Mouse (Mus musculus) kidney, postnatal 10 days (tissue): ENCODE results near the gene Sirt6.

Source experiments
- DNase-seq: peaks from one replicate; pipeline ENCODE4 v3.0.0; 2021; ENCODE audit warnings: mixed read lengths

The Sirt6 gene

DNA sequence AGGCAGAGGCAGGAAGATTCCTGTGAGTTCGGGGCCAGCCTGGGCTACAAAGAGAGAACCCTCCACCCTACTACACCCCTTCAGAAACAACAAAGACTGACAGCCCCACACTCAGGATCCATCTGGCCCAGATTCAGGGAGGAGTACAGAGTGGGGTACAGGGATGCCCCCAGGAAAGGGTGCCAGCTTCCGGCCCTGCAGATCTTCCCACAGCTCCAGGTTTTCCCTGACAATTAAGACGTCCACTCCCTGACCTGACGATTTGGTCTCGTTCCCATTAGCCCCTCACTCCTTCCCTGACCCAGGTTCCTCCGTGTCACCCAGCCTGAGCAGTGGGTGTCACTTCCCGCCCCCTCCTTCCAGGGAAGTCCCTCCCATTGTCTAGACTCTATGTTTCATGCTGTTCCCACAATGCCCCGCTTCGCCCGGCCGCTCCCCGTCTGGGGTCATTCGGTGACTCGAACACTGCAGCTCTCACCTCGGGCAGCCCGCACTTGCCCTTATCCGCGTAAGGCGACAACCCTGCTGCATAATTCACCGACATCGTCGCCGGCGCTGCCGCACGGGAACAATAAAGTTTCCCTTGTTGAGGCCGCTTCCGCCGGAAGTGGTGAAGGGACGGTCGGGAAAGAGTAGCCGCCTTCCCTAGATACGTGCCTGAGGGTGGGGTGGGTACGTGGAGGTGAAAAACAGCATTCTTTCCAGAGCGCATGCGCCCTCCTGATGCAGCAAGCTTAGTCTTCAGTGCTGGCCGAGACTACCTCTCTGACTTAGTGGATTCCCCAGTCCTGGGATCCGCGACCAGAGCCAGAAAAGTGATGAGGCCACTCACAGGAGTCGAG lies at the start of gene Sirt6:
Sirt6 (minus strand) TSS at position 804 of the 842 bp plus-strand sequence.
- peak; percentile 96 for DNase-seq

DNA sequence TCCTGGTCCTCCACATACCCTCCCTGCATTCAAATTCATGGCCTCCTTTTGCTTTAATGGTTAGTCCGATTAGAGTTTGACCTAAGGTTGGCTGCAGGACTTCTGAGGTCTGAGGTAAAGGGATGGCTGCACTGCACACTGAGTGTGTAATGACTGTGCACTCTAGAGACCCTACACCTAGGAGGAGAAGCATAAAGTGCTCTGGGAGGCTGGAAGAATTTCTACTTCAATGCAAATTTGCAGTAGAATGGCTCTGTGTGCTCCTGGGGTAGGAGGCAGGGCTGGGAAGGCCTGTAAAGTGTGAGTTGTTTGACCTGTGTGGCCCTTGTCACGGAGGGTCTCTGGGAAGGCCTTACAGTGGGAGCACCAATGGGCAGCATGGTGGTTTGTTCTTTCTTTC lies 28.6 kb upstream of the Sirt6 start:
- no peak for DNase-seq

DNA sequence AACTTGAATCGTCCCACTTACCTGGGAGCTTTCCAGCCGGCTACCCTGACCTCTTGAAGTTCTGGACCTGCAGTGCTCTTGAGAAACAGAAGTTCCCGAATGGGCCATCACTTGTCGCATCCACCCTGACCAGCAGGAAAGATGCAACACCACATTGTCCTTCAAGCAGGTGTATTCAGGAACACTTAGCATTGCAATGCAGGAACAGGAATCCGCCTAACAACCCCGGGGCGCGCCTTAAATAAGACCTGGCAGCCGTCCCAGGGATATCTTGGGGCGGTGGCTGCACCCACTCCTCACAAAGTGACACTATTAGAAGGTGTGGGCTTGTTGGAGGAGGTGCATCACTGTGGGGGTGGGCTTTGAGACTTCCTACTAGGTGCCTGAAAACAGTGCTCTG lies 27.6 kb upstream of the Sirt6 start:
- DNase-seq: no peak

DNA sequence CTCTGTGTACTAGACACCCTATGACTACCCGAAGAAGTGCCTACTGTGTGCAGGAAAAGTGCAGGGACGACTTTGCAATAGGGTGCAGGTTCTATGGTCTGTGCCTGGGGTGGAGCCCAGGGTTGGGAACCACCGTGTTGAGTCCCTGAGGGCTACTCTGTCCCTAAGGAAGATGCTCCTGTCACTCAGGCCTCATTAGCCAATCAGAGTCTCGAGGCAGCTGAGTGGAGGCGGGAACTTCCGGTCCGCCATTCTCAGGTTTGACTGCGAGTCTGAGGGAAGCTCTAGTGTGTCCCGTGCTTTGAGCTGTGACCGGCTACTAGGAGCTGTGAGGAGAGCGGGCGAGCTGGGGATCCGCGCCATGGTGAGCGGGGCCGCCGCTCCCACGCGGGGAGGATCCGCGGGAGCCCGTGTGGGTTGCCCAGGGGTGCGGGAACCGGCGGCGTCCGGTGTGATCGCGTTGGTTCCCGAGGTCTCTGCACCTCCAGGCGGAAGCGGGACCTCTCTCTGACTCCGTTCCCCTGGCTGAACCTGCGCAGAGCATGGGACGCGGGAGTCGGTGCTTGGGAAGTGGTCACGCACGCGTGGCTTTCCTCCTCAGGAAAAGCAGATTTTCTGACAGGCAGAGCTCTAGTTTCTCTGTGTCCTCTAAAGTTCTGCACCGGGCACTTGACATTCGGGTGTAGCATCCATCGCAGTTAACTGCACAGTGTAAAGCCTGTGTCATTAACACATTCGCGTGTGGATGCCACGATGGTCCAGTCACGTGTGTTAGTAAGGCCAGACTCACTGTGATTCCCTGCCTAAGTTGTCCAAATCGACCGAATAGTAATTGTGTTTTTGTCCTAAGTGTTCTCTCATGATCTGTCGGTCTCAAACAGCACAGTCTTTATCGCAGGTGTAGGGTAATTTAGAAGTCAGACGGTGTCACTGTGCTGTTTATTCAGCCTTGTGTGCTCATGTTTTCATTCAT lies 21.5 kb upstream of the Sirt6 start, which contains the start of gene Gm10778:
Gm10778 (plus strand) TSS at position 257 of the 973 bp plus-strand sequence.
- DNase-seq: peak; percentile 91

DNA sequence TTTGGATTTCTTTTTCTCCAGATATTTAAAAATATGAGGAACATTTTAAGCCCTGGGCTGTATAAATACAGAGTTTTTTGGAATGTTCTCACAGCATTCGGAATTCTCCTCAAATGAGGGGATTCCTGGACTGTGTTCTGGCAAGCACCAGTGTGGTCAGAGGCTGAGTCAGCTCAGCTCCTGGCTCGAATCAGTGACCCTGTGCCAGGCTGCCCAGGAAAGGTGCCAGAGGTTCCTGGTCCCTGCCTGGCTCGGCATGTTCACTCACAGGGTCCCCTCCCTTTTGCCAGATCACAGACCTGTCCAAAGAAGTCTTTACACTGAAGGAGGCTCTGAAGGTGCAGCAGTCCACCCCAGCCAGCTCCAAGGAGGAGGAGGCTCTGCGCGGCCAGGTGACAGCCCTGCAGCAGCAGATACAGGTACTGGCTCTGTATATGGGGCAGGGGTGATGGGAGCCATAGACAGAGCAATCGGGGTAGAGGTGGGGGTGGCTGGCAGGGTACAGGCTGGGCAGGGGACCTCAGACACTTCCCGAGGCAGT lies 18.5 kb upstream of the Sirt6 start:
- peak; percentile 11 for DNase-seq

DNA sequence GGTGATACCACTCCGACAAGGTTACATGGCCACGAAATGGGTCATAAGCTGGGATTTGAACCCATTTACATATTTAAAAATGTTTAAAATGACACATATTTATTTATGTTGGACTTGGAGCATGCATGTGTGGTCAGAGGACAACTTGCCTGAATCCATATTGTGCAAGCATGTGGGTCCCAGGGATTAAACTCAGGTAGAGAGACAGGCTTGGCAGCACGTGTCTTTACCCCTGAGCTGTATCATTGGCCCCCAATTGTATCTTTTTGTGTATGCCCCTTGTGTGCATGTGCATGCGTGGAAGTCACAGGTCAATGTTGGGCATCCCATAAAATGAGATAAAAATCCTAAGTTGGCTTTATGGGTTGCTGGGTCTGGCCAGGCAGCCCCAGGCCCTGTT lies 17.8 kb upstream of the Sirt6 start:
- peak; percentile 1 for DNase-seq

DNA sequence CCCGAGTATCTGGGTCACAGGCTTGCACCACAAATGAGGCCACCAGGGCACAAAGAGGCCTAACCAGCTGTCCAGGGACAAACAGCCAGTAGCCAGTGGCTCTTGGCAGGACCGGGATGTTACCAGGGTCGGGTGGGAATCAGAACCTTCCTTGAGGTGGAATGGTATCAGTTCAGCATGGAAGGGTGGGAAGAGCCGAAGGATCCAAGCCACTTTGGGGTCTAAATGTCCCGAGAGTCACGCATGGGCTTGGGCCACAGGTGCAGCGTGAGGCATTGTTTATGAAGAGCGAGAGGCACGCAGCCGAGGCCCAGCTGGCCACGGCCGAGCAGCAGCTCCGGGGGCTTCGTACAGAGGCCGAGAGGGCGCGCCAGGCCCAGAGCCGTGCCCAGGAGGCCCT lies 17.1 kb upstream of the Sirt6 start:
- DNase-seq: peak; percentile 9

DNA sequence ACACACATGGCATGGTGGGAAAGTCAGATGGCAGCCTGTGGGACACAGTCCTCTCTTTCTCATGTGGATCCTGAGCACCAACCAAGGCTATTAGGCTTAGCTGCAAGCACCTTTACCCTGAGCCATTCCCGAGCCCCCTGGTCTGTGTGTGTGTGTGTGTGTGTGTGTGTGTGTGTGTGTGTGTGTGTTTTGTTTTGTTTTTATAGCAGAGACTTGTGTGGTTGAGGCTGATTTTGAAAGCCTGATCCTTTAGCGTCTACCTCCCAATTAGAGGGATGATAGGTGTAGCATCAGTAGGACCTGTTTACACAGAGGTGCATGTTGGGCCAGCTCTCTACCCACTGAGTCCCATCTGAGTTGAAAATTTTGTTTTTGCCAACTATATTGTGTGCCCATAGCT lies 16.6 kb upstream of the Sirt6 start:
- no peak for DNase-seq

DNA sequence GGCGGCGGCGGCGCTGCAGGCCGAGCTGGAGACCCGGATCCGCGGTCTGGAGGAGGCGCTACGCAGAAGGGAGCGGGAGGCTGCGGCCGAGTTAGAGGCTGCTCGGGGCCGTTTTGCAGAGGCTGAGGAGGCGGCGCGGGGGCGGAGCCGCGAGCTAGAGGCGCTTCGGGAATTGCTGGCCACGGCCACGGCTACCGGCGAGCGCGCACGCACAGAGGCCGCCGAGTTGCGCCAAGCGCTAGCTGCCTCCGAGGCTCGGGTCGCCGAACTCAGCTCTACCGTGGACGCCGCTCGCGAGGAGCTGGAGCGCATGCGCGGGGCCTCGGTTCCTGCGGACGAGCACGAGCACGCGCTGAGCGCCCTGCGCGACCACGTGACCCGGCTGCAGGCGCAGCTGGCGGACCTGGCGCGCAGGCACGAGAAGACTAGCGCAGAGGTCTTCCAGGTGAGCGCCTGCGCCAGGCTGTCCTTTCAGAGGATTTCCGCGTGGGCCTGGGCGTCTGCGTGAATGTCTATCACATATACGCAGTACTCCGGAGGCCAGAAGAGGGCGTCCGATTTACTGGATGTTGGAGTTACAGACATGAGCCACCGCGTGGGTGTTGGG lies 16.0 kb upstream of the Sirt6 start:
- peak; percentile 98 for DNase-seq

DNA sequence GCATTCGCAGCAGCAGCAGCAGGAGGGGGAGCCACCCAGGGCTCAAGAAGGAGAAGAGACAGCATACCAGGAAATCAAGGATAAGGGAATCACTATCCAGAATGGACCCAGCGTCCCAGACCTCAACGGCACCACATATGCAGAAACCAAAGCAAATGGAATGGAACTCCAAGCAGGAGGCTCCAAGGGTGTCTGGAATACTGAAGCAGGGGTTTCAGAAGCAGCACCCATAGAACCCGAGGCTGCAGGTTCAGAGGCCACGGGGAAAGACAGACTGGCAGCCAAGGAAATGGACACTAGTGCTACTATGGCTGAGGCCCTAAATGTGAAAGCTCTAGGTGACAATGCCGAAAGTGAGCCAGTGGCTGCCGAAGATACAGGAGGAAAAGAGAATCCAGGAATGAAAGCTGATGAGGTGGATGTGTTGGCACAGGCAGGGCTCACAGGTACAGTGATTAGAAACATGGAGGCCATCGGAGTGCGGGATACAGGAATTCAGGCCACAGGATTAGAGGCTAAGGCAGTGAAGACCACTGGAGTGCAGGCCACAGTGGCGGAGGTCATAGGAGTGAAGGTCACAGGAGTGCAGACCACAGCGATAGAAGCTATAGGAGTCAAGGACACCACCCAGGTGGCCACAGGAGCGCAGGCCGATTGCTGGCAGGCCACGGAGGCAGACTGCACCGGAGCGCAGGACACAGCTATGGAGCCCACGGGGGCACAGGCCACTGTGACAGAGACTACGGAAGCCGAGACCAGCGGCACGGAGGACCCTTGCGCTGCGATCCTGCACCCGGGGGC lies 15.3 kb upstream of the Sirt6 start:
- no peak for DNase-seq

DNA sequence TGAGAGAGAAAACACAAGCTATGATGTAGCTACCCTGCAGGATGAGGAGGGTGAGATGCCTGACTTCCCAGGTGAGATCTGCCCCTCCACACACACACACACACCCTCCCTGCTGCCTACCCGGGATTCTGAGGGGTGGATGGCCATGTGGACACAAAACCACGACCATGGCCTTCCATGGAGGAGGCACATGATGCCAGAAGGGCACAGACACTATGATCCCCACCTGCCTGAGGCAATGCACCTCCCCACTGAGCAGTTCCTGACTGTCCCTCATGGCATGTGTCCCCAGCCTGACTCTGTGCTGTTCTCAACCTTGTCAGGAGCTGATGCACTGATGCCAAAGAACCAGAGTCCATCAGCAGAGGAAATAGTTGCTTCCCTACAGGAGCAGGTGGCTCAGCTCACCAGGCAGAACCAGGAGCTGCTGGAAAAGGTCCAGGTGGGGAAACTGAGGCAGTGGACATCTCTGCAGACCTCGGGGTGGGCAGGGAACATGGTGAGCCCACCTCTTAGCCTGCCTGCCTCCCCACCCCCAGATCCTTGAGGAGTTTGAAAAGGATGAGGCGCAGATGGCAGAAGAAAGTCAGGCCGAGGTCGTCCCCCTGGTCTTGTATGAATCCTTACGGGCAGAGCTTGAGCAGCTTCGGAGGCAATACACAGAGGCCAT lies 14.5 kb upstream of the Sirt6 start:
- peak; percentile 43 for DNase-seq

DNA sequence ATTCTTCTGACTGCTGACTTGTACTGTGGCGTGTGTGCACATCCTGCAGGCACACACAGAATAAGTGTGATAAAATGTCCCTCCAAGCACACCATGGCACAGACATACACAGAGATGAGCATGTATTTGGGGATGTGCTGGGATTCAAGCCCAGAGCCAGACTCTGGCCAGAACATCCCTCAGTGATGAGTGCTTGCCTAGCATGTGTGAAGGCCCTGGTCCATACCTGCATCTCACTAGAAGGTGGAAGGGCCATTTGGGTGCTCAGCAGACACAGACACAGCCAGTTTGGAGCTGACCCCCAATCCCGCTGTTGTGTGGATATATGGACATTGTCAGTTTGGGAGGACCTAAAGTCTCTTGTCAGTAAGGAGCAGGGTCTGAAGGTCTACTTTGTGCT lies 14.0 kb upstream of the Sirt6 start:
- peak; percentile 3 for DNase-seq

DNA sequence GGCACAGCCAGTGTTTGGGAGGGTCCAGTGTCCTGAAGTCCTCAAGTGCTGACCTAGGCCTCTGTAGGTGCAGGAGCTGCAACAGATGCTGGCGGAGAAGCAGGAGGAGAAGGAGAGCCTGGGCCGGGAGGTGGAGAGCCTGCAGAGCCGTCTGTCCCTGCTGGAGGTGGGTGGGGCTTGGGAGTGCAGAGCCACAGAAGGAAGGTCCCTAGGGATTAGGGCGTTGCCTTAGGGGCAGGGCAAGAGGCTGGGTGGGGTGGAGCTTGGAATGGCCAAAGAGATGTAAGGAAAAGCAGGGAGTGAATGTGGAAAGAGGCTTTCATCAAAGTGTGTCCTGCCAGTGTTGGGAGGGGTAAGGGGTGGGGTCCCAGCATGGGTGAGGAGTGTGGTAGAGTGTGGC lies 13.2 kb upstream of the Sirt6 start:
- DNase-seq: peak; percentile 43

DNA sequence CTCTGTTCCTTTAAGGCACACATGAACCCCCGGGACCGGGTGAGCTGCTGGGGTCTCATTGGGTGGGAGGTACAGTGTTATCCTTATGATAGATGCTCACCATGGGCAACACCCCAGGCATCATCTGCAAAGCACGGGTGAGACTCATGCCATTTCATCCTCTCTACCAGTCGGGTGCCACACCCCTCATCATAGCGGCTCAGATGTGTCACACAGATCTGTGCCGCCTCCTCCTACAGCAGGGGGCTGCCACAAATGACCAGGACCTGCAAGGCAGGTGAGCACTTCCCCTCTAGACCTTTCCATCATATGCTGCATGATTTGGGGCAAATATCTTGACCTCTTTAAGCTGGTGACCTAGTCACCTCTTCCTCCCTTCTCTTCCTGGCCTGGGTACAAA lies 10.5 kb upstream of the Sirt6 start:
- no peak for DNase-seq

DNA sequence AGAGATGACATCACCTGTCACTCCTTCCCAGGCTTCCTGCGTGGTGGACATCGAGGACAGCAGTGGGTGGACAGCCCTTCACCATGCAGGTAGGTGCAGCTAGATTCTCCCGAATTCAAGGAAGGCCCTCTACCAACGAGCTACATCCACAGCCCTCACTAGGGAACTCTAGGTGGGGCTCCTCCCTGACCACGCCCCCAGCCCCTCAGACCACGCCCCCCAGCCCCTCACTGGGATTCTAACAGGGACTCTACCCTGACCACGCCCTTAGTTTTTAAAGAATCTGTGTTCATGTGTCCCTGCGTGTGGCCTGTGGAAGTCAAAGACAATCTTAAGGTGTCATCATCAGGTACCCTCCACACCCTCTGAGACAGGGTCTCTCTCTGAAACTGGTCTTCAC lies 8.7 kb upstream of the Sirt6 start:
- DNase-seq: peak; percentile 5

DNA sequence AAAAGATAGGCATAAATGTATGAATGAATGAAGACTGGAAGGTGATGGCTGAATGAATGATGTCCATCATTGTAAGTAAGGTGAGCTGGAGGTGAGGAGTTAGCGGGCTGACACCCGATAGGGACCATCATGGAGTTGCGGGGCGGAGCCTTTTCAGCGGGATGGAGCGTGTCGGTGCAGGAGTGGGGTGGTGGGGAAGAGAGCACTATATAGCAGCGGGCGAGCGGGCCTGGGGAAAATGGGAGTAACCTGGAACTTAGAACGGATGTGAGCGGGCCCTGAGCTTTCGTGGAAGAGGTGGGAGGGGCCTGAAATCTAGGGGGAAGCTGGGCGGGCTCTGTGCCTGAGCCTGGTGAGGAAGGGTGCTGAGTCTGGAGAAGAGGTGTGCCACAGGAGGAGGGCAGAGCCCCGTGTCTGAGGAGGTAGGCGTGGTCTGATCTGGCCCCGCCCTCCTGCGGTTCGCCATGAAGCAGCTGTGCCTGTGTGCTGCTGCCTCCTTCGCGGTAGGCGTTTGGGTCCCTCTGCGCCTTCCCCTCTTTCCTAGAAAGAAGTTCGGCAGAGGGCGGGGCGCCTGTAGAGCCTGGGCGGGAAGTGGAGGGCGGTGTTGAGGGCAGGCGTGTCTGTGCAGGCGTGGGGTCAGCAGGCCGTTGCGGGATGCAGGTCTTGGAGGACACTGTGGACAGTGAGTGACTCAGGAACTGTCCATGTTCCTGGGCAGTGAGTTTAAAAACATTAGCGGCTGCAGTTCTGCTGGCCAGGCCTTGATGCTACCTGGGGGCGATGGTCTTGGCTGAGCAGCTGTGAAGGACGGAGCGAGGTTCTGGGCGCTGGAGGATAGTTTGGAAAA lies 5.9 kb upstream of the Sirt6 start:
- peak; percentile 94 for DNase-seq

DNA sequence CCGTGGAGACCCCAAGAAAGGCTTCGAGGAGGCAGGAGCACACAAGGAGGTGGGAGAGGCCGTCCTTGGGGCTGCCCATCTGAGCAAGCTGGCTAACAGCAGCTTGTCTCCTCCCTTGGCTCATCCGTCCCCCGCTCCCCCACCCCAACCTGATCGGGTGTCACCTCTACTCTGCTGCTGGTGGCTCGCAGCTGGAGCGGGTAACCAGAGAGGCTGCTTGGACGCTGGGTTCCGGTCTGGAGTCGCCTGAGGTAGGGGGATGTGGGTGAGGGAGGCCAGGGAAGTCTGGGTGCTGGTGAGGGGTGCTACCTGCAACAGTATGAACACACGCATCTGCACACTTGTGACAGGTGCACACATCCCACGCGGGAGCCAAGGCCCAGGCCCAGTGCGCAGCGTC lies 793 bp upstream of the Sirt6 start, which contains the start of gene Ankrd24:
Ankrd24 (plus strand) TSS at position 151 of the 400 bp plus-strand sequence.
- no peak for DNase-seq

DNA sequence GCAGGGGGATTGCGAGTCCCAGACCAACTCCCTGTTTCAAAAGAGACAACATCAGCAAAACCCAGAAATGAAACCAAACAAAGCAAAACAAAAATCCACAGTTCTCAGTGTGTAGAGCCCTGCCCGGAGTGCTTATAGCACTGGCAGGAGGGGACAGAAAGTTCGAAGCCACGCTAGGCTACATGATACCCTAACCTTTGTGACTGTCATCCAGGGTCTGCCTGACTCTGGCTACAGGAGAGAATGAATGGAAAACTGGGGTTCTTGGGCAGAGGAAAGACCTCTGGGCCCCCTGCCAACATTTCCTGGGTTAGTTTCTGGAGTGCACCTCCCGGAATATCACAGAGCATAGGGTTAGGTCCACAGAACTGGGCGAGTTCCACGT lies 231 bp upstream of the Sirt6 start:
- DNase-seq: peak; percentile 63

DNA sequence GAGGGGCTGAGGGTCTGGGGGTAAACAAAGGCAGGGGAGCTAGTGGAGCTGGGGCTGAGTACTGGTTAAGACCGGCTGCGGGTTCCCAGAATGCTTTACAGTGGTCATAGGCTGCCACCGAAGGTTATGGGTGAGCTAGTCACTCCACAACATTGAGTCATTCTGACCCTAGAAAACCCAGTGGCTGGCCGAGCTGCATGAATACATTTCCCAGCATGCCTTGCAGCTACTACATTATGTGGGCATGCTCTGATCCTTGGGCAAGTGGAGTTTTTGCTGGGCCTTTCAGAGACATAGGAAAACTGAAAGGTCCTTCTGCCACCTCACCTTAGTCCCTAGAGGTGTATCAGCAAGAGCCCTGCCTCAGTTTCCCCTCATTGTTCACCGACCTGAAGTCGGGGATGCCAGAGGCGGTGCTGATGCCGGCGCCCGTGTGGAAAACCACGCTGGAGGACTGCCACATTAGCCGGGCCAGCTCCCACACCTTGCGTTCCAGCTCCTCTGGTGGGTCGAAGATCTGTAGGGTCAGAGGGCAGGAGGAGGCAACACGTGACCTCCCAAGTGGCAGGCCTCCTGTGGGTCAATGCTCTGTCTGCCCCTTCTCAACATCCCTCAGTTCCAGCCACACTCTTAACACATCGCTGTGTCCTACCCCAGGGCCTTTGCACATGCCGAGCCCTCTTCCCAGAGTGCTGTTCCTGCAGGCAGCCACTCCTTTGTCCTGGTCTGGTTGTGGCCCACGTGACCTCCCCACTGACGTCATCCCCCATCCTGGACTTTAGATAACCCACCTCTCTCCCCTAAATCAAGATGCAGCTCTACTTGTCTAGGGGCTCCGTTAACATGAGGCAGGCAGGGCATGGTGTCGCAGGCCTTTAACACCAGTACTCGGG lies 1.2 kb downstream of the Sirt6 start:
- DNase-seq: no peak
